Mouse (Mus musculus): ENCODE results near the gene Sirt7.

Sirt7 gene

DNA sequence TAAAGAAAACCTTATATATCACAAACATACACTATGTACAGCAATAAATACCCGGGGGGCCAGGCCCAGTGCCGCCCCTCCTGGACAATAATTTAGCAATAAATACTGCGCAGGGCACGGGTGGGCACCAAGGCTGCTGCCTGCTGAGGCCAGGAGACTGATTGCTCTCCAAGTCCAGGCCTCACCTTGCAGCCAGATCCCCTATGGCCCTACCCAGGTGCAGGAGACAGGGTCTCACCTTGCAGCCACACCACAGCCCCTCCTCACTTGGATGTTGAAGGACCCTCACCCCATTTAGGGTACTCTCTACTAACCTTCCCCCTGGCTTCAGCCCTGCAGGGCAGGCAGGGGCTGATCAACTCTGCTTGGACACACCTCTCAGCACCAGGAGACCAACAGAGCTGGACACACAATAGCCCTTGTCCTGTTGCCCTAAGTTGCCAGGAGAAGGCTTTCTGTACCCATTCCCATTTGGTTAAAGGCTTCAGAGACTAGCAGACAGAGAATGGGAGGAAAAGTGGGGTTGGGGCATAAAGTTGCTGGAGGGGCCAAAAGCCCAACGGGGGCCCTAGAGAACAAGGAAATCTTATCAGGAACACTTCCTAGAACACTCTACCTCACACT, at the start of gene Sirt7:
Gene Sirt7 (minus strand): TSS at position 89 of the 624 bp plus-strand sequence.
- peak; percentile 52 for DNase-seq (ENCODE audit: low spot score)

DNA sequence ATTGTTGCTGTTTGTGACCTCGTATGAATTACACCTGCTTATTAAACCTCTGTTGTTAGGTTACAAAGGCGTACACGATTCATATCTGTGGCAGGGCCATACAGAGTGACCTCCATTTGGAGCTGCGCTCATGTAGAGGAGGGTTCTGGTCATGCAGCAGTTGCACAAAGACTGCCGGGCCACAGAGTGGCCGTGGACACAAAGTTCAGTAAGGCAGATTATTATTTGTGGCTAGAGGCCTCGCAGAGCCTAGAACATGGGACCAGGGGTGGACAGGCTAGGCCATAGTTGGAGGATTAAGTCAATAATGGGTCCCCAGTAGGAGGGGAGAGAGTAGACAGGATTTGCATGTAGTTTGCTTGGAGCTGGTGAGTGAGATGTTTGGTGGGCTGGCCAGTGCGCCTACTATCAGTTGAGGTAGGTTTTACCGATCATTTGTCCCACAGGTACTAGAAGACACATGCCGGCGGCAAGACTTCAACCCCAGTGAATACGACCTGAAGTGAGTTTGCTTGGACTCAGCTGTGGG, 48.6 kb upstream of the Sirt7 start:
- no peak for DNase-seq (ENCODE audit: low spot score)

DNA sequence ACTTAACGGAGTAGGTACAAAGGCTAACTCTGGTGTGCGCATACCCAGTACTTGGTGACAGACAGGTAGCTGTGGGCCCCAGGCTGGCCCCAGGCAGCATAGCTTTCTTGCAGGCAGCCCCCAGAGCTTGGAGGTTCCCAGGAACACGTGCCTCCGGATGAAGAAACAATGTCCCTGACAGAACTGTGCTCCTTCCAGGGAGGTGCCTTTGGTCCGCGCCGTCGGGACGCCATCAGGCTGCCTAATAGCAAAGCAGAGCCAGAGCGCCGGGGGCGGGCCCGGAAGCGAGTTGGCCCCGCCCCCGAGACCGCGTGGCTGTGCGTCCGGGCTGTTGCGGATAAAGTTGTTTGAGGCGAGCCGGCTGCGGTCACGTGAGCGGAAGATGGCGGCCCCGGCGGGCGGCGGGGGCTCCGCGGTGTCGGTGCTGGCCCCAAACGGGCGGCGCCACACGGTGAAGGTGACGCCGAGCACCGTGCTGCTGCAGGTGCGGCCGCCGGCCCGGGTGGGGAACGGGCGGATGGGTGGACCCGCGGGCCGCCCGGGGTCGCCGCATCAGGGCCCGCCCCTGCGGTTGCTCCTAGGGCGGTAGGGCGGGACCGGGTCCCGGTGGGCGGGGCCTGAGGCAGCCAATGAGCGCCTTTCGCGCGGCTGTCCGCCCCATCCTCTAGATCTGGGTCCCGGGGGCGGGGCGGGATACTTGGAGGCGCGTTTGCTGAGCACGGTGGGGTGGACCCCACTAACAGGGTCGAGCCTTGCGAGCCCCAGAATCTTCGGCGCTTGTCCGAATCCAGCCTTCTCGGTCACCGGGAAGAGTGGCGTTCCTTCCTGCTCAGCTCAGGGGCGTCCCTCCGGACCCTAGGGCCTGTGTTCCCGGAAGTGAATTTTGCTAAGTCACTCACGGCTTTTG, 47.9 kb upstream of the Sirt7 start, which contains the start of gene Aspscr1:
Gene Aspscr1 (plus strand): TSS at position 287 of the 907 bp plus-strand sequence.
- DNase-seq (ENCODE audit: low spot score): peak; percentile 94

DNA sequence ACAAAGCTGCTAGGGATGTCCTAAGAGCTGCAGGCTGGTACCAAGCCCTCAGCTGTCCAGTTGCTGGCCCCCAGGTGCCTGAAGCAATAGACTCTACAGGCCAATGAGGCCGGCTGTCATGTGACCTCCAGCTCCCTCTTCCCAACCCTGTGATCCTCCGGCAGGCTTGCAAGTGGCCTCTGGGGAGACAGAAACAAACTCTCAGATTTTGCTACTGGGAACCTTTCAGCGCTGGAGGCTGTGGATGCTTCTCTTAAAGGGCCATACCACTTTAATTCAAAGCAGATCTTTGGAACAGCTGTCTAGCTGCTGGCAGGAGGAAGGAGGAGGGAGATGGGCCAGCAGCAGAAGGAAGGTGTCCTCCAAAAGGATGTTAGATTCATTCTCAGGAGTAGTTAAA, 41.6 kb upstream of the Sirt7 start:
- peak; percentile 39 for DNase-seq (ENCODE audit: low spot score)

- no peak for DNase-seq (ENCODE audit: low spot score)
Observed at GRCm38 (mm10) chr11:120665406-120665805, 40.4 kb upstream of the Sirt7 start.

DNA sequence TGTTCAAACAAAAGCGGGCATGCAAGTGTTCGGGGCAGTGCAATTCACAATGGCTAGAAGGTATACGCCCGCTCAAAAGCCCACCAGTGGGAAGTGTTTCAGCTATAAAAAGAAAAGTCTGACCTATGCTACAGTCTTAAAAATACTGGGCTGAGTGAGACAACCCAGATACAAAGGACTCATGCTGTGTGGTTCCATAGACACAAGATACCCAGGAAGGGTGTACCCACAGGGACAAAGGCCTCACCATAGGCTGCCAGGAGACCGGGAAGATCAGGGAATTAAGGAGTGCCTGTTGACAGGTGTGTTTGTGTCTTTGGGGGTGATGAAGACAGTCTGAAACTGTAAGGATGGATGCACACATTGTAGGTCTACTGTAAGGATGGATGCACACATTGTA, 38.7 kb upstream of the Sirt7 start:
- DNase-seq (ENCODE audit: low spot score): no peak

DNA sequence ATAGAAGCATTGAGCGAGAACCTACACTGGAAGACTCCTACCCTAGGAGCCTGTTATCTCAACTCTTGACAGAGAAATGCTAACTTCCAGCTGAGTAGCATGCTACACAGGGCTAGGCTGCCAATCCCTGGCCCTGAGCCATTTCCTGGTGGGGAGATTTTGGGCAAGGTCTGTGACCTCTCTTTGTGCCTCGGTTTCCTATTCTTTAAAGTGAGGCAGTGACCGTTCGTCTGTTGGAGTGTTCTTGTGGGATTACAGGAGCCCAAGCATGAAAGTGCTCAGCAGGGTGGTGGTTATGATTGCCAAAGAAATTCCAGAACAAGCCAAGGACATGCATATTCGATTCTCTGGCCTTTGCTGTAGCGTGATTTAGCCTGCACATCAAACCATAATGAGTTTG, 37.7 kb upstream of the Sirt7 start:
- no peak for DNase-seq (ENCODE audit: low spot score)

GRCm38 (mm10) chr11:120661076-120661460, 36.0 kb upstream of the Sirt7 start, which contains the start of gene Notum:
Gene Notum (minus strand): TSS chr11:120661175.
- DNase-seq (ENCODE audit: low spot score): no peak

DNA sequence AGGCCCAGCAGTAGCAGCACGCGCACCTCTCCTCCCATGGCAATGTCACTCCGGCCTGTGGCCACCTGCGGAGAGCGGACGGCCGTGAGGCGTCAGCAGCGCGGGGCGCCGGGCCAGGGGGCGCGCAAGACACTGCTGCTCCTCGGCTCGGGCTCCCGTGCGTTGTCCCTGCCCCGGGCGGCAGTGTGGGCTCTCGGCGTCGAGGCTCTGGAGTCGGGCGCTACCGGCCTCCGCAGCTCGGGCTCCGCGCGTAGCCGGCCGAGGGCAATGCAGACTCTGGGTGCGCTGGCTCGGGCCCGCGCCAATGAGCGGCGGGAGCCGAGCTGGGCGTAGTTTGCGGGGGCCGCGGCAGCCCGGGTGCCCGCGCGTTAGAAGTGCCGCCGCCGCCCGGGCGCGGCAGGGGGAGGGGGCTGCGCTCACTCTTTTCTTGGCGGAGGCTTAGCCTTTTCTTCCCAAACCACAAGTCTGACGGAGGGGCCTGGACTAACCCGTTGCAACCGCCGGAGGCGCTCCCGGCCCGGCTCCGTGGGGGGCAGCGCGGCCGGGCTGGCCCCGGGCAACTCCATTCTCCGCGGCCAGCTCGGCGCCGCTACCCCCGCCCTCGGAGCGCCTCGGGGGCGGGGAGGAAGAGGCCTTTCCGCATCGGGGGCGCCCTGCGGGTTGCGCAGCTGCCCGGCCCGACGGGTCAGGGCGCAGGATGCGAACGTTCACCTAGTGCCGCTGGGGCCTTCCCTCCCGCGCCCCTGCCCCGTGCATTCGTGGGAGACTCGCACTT, 35.4 kb upstream of the Sirt7 start:
- no peak for DNase-seq (ENCODE audit: low spot score)

- DNase-seq (ENCODE audit: low spot score): no peak
Observed at GRCm38 (mm10) chr11:120659509-120660300, 34.7 kb upstream of the Sirt7 start.

DNA sequence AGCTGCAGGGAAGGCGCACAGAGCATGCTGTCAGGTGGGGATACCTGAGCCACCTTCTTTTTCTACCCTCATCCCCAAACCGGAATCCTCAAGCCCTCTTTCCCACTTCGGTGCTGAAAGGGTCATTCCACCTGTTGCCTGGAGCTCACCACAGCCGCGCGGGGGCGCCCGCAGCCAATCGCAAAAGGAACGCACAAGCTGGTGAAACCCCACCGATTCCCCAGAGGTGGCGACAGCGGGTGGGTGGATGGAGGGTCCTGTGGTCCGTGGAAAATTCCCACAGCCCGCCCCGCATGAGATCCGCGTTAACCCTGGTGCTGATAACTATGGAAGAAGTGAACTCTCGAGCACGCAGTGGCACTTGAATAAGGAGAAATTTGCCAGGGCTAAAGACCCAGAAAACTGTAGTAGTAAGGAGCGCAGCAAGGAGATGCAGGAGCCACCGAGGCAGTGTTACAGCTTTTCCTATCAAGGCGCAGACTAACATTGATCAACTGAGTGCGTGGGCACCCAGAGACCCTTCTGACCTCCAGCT, 33.9 kb upstream of the Sirt7 start:
- DNase-seq (ENCODE audit: low spot score): peak; percentile 49

DNA sequence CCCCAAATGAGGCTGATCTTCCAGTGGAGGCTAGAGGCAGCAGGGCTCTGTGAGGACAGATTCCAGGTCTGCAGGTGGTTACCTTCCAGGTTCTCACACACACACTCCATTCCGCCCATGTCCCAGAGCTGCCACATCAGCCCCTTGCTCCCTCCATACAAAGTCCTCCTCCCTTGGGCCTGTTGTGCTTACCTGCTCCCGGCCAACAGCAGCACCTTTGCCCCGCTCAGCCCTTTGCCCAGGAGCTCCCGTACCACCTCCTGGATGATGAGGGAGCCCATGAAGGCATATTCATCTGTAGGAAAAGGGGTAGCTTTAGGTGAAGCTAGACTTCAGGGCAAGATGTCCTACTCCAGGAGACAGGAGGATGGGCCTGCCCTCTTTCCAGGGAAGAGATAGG, 32.3 kb upstream of the Sirt7 start:
- no peak for DNase-seq (ENCODE audit: low spot score)

GRCm38 (mm10) chr11:120654741-120655140, 29.7 kb upstream of the Sirt7 start:
- DNase-seq (ENCODE audit: low spot score): peak; percentile 42

DNA sequence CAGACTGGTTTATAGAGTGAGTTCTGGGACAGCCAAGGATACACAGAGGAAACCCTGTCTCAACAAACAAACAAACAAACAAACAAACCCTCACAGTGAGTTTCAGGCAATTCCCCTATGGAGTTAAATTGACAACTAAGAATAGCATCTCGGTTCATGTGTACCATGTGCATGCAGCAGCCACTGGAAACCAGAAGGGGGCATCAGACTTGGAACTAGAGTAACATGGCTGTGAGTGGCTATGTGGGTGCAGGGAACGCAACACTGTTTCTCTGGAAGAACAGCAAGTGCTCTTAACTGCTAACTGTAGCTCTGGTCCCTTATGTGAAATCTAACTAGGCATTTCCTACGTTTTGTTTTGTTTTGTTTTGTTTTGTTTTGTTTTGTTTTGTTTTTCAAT, 26.8 kb upstream of the Sirt7 start:
- DNase-seq (ENCODE audit: low spot score): no peak

GRCm38 (mm10) chr11:120648001-120648476, 23.0 kb upstream of the Sirt7 start, which contains the start of gene Myadml2:
Gene Myadml2 (minus strand): TSS chr11:120648158.
- no peak for DNase-seq (ENCODE audit: low spot score)

GRCm38 (mm10) chr11:120647047-120647830, 22.2 kb upstream of the Sirt7 start:
- DNase-seq (ENCODE audit: low spot score): no peak

GRCm38 (mm10) chr11:120643601-120643987, 18.6 kb upstream of the Sirt7 start, which contains the start of gene Pycr1:
Gene Pycr1 (minus strand): TSS chr11:120643769.
- DNase-seq (ENCODE audit: low spot score): peak; percentile 90

GRCm38 (mm10) chr11:120642939-120643600, 18.0 kb upstream of the Sirt7 start:
- no peak for DNase-seq (ENCODE audit: low spot score)

DNA sequence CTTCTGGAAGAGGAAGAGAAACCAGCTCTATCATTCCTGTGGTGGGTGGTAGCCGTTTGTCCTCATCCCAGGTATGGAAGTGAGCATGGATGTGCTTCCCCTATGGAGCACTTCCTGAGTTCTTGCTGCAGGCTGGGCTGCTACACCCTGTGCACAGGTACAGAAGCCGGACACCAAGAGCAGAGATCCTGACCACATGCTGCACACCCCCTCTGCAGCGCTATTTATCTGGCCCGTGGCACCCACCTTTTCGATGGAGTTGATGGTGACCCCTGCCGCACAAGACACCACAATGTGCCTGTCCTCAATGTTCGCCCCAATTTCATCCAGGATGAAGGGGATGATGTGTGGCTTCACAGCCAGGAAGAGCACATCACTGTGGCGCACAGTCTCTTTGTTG, 16.8 kb upstream of the Sirt7 start:
- no peak for DNase-seq (ENCODE audit: low spot score)

All from adipocyte (in vitro differentiated cells).